Mouse (Mus musculus) frontal cortex, postnatal 14 days (tissue): ENCODE results near the gene Cdrt4.

Experiments
- DNase-seq, 2 experiments: peaks; one replicate each; pipeline ENCODE4 v3.0.0; 2022; ENCODE audit warnings: low spot score in 2 of 2

The Cdrt4 gene

DNA sequence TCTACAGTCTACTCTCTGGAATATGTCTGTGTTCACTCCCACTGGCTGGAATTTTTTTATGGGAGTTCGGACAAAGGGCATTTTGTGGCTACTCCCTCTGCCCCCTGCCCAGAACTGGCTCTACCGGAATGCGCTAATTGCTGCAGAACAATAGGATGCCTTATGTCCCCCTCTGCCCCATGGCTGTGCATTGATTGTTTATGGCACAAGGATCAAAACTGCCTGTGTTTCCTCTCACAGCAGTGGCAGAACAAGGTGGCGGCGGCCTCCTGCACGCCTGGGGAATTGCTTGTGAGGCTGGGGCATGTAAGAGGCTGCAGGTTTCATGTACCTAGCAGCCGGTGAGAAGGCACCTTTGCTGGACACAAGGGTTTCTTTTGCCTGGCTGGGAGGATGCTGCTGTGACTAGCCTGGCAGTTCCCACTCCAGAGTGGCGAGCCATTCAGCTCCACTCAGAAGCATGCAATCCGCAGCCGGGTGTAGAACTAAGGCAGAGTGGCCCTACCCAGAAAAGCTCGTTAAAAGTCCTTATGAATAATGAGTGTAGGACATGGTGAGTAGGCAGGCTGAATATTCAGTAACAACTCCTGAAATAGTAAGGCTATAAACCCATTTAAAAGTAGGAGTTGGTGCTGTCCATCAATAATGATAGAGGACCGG is 89.1 kb downstream of the Cdrt4 start:
- no peak for DNase-seq
